Mouse (Mus musculus) kidney, adult 2 months (tissue): Measurements from ENCODE around the gene Col9a3.

Experiments
- CTCF ChIP-seq: fragments of 200-500 bp; conservative IDR thresholded peaks from 2 replicates; pipeline ENCODE4 v1.5.1; 2011; ENCODE audit warnings: low read depth, mild to moderate bottlenecking, control low read depth, low read length, moderate library complexity, mixed read lengths; ENCODE audit not compliant: insufficient read depth, insufficient read length
- POLR2A ChIP-seq: fragments of 200-500 bp; IDR thresholded peaks from one replicate; pipeline ENCODE4 v1.6.1; 2011; ENCODE audit warnings: low read depth, low read length, control low read depth

- TF ChIP-seq CTCF, result no peak
- no peak for TF ChIP-seq POLR2A
These were observed 35.4 kb upstream of the Col9a3 start for GRCm38 (mm10) chr2:180562146-180562545.
